Comparison of ENCODE assay signal across 31 mouse cellular contexts in the genomic region with DNA sequence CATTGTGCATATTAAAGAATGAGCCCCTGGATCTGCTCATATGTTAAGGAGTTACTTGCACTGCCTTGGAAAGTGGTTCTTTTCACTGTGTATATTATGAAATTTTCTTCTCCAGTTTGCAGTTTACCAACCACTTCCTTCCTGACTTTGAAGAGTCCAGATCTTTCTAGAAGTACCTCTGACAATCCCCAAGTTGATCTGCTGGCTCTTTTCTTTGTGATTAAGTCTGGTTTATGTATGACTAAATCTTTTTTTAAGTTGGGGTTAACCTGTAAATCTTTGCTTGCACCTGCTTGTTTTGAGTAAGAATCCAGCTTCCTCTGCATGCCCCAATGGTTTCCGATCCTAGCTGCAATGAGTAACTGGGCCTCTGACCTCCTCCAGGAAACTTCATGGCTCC. TPM values are rescaled to one million over a fixed set of nuclear protein-coding genes. Genes with fewer than 3 reads are reported as not detected.
A peak's percentile ranks its signal among the peaks of the same experiment; 100 is the strongest.
DNase-seq lines count a peak whose midpoint lies in the region; ATAC-seq and TF ChIP-seq lines count a peak whose summit lies in the region.
"Had no signal": no experiment of that assay in that cellular context is flagged by ENCODE, and none has a peak within 500 bp of the region (broad histone marks: within the 10 kb centered on the region; RNA-seq: fewer than 3 reads in every experiment).

No protein-coding gene starts in this region.

- H3K27ac ChIP-seq in kidney, adult 2 months (ENCODE audit: insufficient read depth, low read depth, low read length), result no peak overlapping the region
- H3K27ac ChIP-seq in spleen, adult 2 months (ENCODE audit: insufficient read depth, low read length), result peak overlapping the region; percentile 82
- H3K27ac ChIP-seq: forebrain, embryonic 13.5 days; gastrocnemius, adult 2 months; heart, embryonic 10.5 days; hindbrain, postnatal 0 days; midbrain, embryonic 12.5 days had no signal

- peak; percentile 35 for DNase-seq in kidney, adult 2 months
- no peak for DNase-seq in kidney, adult 18-20 months
- peak in 1 of 2 experiments; percentile 28 for DNase-seq in spleen, adult 2 months (ENCODE audit: low read depth in 1 of 2, low spot score in 2 of 2)
- no peak for DNase-seq in spleen, postnatal 4 days (ENCODE audit: low spot score in 2 of 2)
- DNase-seq in naive thymus-derived CD4-positive, alpha-beta T cell, adult 2 months (ENCODE audit: low read depth), result peak; percentile 73
- DNase-seq in neural tube, embryonic 10.5 days (ENCODE audit: extremely low spot score, low spot score), result no peak
- DNase-seq in right cerebral cortex, adult 2 months (ENCODE audit: low spot score in 2 of 2), result no peak
- DNase-seq: adrenal gland, adult 2 months; cerebellum, adult 18-20 months; cerebellum, postnatal 25 days; gastrocnemius, adult 2 months; lung, postnatal 10 days; right cerebral cortex, postnatal 25 days; spleen, adult 18-20 months had no signal

- no peaks in the 10 kb centered on the region for H3K4me1 ChIP-seq in kidney, adult 2 months (ENCODE audit: control insufficient read depth, insufficient read depth, low read length)
- H3K4me1 ChIP-seq in spleen, adult 2 months (ENCODE audit: control insufficient read depth, insufficient read depth, insufficient read length), result peaks cover 2% of the 10 kb centered on the region; the same call in 1 of the 2 replicates

- WGBS in kidney, adult 2 months, result 49% methylated on average over 1 of the region's 1 CpGs
- WGBS in spleen, adult 2 months, result 41% methylated on average over 1 of the region's 1 CpGs

- no peak overlapping the region for H3K4me3 ChIP-seq in kidney, adult 2 months (ENCODE audit: insufficient read depth, low read depth, low read length)
- no peak overlapping the region for H3K4me3 ChIP-seq in spleen, adult 2 months (ENCODE audit: extremely low read depth, insufficient read depth, insufficient read length)
- H3K4me3 ChIP-seq: forebrain, embryonic 13.5 days; gastrocnemius, adult 2 months; heart, embryonic 10.5 days; midbrain, embryonic 12.5 days had no signal

- 0 out of 2 replicates have a peak, but pooled peaks have one; percentile 15 for ATAC-seq in common myeloid progenitor, adult 5-6 weeks (replicated peaks; ENCODE audit: low read depth, poor library complexity, severe bottlenecking)
- ATAC-seq: forebrain, embryonic 13.5 days; hindbrain, postnatal 0 days; Patski had no signal

- H3K27me3 ChIP-seq in kidney, adult 2 months (replicated peaks; ENCODE audit: control insufficient read depth, insufficient read depth, low read length), result no peaks in the 10 kb centered on the region
- no peaks in the 10 kb centered on the region for H3K27me3 ChIP-seq in spleen, adult 2 months (ENCODE audit: control insufficient read depth, insufficient read depth, low read length)
- H3K27me3 ChIP-seq: forebrain, embryonic 13.5 days; Patski had no signal

- TF ChIP-seq POLR2A in kidney, adult 2 months (IDR thresholded peaks at IDR 0.05; ENCODE audit: low read depth, low read length), result no peak
- no peak for TF ChIP-seq POLR2A in spleen, adult 2 months (IDR thresholded peaks at IDR 0.05; ENCODE audit: low read depth, low read length)

- H3K36me3 ChIP-seq in kidney, adult 2 months (ENCODE audit: control insufficient read depth, insufficient read depth, low read length), result no peaks in the 10 kb centered on the region
- no peaks in the 10 kb centered on the region for H3K36me3 ChIP-seq in spleen, adult 2 months (ENCODE audit: control insufficient read depth, insufficient read depth, low read length)
- H3K36me3 ChIP-seq: G1E; heart, embryonic 10.5 days; midbrain, embryonic 12.5 days had no signal

- TF ChIP-seq CTCF in kidney, adult 2 months (conservative IDR thresholded peaks at IDR 0.05; ENCODE audit: insufficient read depth, insufficient read length, low read depth, low read length), result no peak
- TF ChIP-seq CTCF in spleen, adult 2 months (IDR thresholded peaks at IDR 0.05; ENCODE audit: extremely low read depth, insufficient read depth, insufficient read length, insufficient replicate concordance), result no peak

RNA-seq across cellular contexts. Expression of a gene that starts 6.8 kb away (rescaled TPM):
- polyA plus RNA-seq in kidney, adult 2 months (2012; rRNA removed), result 19.8 and 27.2 TPM in 2 replicates
- polyA plus RNA-seq in spleen, adult 2 months (2012; rRNA removed), result 3.3 and 4.1 TPM in 2 replicates
- total RNA-seq in common myeloid progenitor, adult 5-6 weeks (2017), result 34.2 and 47.6 TPM in 2 replicates
- total RNA-seq: G1E had no signal
- polyA plus RNA-seq: G1E had no signal

RNA-seq across cellular contexts. Expression of a gene that starts 55.2 kb away (rescaled TPM):
- polyA plus RNA-seq in kidney, adult 2 months (2012; rRNA removed), result 0.06 and 0.07 TPM in 2 replicates
- polyA plus RNA-seq in spleen, adult 2 months (2012; rRNA removed), result 0.07 TPM in 1 of 2 replicates, not detected in the other
- total RNA-seq in common myeloid progenitor, adult 5-6 weeks (2017), result not detected in 2 replicates
- total RNA-seq: adrenal gland, adult 2 months; adrenal gland, postnatal 4 days; G1E; gastrocnemius, adult 2 months; hindbrain, postnatal 0 days; left cerebral cortex, adult 18-20 months; left cerebral cortex, postnatal 25 days; megakaryocyte, adult 5-6 weeks had no signal
- polyA plus RNA-seq: adrenal gland, adult 2 months; embryonic facial prominence, embryonic 14.5 days; forebrain, embryonic 13.5 days; G1E; heart, embryonic 10.5 days; heart, postnatal 0 days; hindbrain, embryonic 11.5 days; hindbrain, postnatal 0 days; liver, embryonic 16.5 days; midbrain, embryonic 12.5 days; neural tube, embryonic 11.5 days; stomach, embryonic 14.5 days had no signal

Comparison
In these comparisons a context has a peak if more than half of its experiments do, and no peak if none do; other contexts are left out.
1. DNase-seq: peak in kidney, adult 2 months (single experiment) and naive thymus-derived CD4-positive, alpha-beta T cell, adult 2 months (single experiment); none in kidney, adult 18-20 months (single experiment), spleen, postnatal 4 days (0 of 2), neural tube, embryonic 10.5 days (single experiment) and right cerebral cortex, adult 2 months (0 of 2).